Mouse (Mus musculus) ES-E14 (cell line): ENCODE results near the gene Gpr183.

ENCODE experiments used
- CHD2 ChIP-seq: IDR thresholded peaks from 2 replicates; pipeline ENCODE4 v1.6.1; 2014; ENCODE audit warnings: mild to moderate bottlenecking, low read depth, low read length, inconsistent platforms
- HCFC1 ChIP-seq: IDR thresholded peaks from 2 replicates; pipeline ENCODE4 v1.6.1; 2012; ENCODE audit warnings: low read length, inconsistent platforms, borderline replicate concordance; ENCODE audit not compliant: insufficient read depth
- MAFK ChIP-seq: IDR thresholded peaks from 2 replicates; pipeline ENCODE4 v1.6.1; 2014; ENCODE audit warnings: mild to moderate bottlenecking, low read depth, low read length, inconsistent platforms; ENCODE audit not compliant: insufficient read depth
- ZNF384 ChIP-seq: IDR thresholded peaks from 2 replicates; pipeline ENCODE4 v1.6.1; 2012; ENCODE audit warnings: low read depth, low read length, inconsistent platforms

- no peak for TF ChIP-seq ZNF384
- no peak for TF ChIP-seq CHD2
- no peak for TF ChIP-seq HCFC1
- TF ChIP-seq MAFK = no peak
Observed at GRCm38 (mm10) chr14:121957176-121957871, 7.7 kb downstream of the Gpr183 start.
